Mouse (Mus musculus): ENCODE measurements around the gene Dpy19l3.

The Dpy19l3 gene

DNA sequence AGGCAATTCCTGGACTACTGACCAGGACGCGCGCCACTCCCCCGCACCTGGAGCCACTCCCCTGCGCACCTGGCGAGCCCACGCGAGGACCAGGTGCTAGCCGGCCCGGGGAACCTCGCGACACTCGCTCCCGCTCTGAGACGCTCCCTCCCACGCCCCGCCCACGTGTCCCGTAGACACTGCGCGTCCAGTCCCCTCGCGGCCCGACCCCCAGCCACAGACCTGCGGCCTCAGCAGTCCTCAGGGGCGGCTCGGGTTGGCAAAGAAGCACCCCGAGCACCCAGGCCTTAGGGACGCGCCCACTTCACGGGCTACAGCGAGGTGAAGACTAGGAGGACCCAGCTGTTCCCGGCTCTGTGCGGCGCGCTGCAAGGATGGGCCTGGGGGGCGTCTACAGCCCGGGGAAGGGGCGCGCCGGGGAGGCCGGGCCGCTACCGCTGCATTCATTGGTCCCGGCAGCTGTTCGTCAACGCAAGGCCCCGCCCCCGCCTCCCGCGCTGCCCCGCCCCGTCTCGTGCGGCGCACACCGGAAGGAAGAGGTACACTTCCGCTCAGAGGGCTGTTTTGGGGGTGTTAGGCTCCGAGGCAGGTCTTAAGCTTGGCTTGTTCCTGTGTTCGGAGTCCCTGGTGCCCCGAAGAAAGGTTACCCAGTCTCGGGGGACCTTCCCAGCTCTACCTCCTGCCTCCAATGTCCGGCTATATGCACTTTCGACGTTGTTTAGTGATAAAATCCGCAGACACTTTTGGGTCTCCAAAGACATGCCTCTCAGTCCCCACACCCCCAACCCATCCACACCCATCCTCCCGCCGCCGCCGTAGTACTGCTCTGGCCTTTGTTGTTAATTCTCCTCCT is at the start of gene Dpy19l3:
Gene Dpy19l3, minus strand, starts transcription at position 422 of the 853 bp plus-strand sequence.
- DNase-seq (ENCODE audit: low spot score in 2 of 2) = peak; percentile 86 to 87

GRCm38 (mm10) chr7:35802906-35803595 is 48.8 kb upstream of the Dpy19l3 start, which contains the start of gene Zfp507:
TSS of gene Zfp507 (minus strand) at chr7:35803003.
- DNase-seq (ENCODE audit: low spot score in 2 of 2) = peak; percentile 85 to 90

DNA sequence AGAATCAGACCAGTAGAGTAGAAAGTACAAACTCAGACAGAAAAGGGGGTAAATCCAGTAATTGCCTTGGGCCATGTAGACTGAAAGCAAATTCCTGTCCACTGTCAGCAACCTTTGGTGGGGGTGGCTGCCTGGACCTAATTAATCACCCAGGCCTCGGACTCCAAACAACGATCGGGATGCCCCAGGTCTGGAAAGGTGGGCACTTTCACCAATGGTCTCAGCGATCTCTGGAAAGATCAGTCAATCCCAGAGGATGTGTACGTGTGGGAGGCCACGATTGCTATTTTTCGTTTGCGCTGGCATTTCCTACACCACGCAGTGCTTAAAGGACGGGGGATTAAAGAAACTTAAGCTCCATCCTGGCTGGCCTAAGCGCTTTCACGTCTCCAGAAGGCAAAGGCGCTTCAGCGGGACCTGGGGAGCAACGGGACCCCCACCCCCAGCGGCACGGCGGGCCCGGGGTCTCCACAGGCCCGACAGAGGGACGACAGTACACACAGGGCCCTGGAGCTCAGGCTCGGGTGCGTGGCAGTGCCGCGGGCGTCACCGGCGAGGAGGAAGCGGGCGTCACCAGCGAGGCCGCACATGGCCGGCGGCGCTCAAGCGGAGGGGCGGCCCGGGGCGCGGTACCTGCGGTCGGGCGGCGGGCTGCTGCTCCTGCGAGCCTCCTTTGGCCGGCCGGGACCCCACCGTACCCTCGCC is 48.1 kb upstream of the Dpy19l3 start:
- peak; percentile 40 to 55 for DNase-seq (ENCODE audit: low spot score in 2 of 2)

DNA sequence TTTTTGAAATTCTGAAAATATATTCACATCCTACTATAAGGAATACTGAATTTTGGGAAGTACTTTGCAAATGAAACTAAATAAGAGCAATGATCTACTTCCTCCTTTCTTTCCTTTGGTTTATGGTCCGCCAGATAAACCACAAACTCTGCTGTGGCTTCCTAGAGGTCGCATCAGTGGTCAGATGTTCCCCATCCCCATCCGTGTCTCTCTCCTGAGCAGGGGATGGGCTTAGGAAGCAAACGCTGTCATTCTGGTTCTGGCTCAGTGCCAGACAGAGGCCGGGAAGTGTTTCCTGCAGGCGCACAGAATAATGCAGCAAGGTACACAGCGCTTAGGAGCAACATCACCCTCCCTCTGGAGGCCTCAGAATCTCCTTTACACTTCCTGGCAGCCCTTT is 41.9 kb upstream of the Dpy19l3 start:
- no peak for DNase-seq (ENCODE audit: low spot score in 2 of 2)

- DNase-seq (ENCODE audit: low spot score in 2 of 2) = no peak
Measured at GRCm38 (mm10) chr7:35794145-35794664, 40.0 kb upstream of the Dpy19l3 start.

DNA sequence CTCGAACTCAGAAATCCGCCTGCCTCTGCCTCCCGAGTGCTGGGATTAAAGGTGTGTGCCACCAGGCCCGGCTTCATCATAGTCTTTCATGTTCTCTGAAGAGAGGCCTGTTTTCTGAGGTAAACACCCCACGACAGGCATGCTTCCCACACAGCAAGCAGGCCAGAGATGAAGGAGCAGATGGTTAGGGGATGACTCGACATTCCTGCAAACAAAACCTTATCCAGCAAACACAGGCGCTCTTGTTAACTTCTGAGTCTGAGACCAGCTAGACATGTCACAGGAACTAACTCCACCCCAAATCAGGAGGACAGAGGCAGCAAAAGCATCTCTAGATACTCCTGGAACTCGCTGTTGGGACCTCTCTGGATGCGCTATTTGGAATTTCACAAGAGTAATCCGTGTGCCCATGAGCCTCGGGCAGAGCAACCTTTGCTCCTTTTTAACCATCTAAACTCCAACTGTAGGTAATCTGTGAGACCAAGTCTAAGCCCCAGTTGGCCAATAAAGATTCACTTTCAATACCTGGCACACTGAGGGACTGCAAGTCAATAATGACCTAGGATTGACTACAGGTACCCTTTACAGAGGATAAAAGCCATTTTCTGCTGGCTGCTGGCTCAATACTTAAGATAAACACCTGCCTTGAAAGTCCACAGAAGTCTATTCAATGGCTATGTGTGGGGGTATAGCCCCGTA is 38.0 kb upstream of the Dpy19l3 start:
- peak; percentile 49 to 50 for DNase-seq (ENCODE audit: low spot score in 2 of 2)

DNA sequence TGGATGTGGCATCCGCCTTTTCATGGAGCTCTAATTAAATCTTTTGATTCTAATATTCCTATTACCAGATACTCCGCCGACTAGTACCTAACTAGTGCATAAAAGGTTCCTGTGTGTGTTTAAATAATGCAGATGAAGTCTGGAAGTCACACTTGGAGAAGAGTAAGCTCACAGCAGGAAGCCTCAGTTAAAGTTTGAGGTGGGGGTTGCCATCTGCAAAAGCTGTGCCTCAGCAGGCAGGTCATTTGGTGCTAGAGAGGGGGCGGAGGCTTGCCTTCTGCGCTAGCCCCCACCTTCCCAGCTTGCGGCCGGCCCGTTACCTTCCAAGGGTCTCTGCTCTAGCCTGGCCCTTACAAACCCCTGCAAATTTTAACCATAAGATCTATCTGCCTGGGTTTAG is 36.7 kb upstream of the Dpy19l3 start:
- no peak for DNase-seq (ENCODE audit: low spot score in 2 of 2)

DNA sequence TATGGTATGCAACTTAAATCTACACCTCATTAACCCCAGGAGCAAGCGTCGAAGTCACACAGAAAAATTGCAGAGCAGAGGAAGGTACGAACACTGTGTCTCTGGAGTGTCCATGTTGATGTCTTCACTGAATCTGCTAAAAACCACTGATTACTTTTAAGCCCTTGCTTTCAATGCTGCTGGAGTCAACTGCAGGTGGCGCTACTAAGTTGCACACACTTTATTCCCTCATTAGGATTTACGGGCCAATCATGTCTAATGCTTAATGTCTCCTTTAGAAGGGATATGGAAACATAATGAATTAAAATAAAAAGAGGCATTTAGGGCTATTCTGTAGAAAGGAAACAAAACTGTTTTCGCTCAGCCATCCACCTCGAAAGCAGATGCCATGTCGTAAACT is 35.9 kb upstream of the Dpy19l3 start:
- peak in 1 of 2 experiments; percentile 36 for DNase-seq (ENCODE audit: low spot score in 2 of 2)

- no peak for DNase-seq (ENCODE audit: low spot score in 2 of 2)
Measured at GRCm38 (mm10) chr7:35785579-35785978, 31.3 kb upstream of the Dpy19l3 start.

DNA sequence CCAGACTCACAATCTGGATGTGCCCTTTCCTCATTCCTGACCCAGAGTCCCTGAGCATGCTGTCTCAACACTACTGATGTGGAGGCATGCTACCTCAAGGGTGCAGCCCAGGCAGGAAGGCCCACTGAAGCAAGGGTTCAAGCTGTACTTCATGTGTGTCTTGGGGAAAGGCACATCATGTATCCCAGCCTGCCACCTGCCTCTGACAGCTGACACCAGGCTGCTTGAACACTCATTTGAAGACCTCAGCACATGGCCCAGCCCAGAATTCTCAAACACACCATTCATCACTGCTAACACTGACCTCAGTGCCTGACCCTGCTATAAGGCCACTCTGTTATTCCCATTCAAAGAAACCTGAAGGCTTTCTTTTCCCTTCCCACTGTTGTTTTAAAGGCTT is 28.0 kb upstream of the Dpy19l3 start:
- DNase-seq (ENCODE audit: low spot score in 2 of 2) = no peak

DNA sequence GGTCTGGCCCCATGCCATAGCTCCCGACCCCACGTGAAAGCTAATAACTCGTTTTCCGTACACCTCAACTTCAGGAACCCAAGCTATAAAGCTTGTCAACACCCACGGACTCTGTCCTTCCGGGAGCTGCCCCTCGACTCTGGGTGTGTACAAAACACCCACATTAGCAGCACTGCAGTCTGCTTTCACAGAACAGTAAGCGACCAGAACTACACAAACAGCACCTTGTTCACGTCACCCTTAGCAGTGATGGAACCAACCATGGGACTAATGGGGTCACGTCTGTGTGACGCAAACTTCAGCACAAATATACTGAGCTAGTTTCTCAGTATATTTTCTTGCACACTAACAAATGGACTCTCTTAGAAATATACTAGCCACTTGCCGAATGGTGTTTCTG is 19.9 kb upstream of the Dpy19l3 start:
- DNase-seq (ENCODE audit: low spot score in 2 of 2) = no peak

- no peak for DNase-seq (ENCODE audit: low spot score in 2 of 2)
Measured at GRCm38 (mm10) chr7:35772347-35772746, 18.1 kb upstream of the Dpy19l3 start.

DNA sequence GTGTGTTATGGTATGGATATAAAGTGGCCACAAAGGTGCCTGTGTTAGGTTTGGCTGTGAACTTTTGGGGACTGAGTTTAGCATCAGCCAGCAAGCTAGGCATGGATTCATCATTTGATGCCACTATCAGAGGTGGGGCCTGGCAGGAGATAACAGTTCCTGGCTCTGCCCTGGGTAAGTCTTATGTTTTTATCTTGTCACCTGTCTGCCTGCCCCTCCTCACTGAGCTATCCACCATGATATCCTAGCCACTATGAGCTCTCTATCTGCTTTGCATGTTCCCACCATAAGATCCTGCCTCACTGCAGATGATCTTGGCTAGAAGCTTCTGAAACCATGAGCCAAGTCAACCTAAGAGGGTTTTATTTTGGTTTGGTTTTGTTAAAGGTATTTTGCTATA is 16.9 kb upstream of the Dpy19l3 start:
- no peak for DNase-seq (ENCODE audit: low spot score in 2 of 2)

GRCm38 (mm10) chr7:35770122-35770521 is 15.9 kb upstream of the Dpy19l3 start:
- no peak for DNase-seq (ENCODE audit: low spot score in 2 of 2)

GRCm38 (mm10) chr7:35764461-35764860 is 10.2 kb upstream of the Dpy19l3 start:
- DNase-seq (ENCODE audit: low spot score in 2 of 2) = no peak

DNA sequence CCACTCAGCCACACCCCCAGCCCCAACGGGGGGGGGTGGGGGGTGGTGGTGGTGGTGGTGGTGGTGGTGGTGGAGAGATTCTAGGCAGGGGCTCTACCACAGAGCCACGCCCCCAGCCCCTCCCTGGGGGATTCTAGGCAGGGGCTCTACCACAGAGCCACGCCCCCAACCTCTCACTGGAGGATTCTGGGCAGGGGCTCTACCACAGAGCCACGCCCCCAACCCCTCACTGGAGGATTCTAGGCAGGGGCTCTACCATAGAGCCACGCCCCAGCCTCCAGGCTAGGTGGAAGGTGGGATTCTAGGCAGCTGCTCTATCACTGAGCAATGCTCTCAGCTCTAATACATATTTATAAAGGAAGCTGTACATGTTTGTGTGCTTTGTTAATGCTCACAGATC is 7.5 kb upstream of the Dpy19l3 start:
- no peak for DNase-seq (ENCODE audit: low spot score in 2 of 2)

DNA sequence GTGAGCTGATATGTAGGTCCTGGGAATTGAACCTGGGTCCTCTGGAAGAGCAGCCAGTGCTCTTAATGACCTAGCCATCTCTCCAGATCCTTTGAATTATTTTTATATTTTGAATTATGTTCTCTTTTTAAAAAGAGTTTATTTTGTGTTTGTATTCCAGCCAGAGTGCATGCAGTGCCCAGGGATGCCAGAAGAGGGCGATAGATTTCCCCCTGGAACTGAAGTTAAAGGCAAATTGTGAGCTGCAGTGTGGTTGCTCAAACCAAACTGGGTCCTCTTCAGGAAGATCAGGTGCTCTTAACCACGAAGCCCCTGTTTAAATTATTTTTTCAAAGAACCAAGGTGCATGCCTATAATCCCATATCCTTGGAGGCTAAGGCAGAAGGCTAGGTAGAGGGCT is 5.3 kb upstream of the Dpy19l3 start:
- DNase-seq (ENCODE audit: low spot score in 2 of 2) = no peak

- DNase-seq (ENCODE audit: low spot score in 2 of 2) = peak; percentile 53 to 56
Measured at GRCm38 (mm10) chr7:35756510-35757440, 2.5 kb upstream of the Dpy19l3 start.

DNA sequence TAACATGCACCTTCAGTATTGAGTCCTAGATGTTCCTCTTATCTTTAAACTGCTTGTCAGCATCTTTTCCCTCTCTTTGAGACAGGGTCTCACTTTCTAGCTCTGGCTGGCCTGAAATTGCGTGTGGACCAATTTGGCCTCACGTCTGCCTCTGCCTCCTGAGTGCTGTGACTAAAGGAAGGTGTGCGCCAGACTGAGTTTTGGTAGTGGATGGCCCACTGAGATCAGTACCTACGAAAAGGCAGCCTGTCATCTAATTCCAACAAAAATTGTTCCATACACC is 573 bp upstream of the Dpy19l3 start:
- no peak for DNase-seq (ENCODE audit: low spot score in 2 of 2)

GRCm38 (mm10) chr7:35753319-35754032 is 778 bp downstream of the Dpy19l3 start:
- peak; percentile 67 to 79 for DNase-seq (ENCODE audit: low spot score in 2 of 2)

Measured in right cerebral cortex, adult 2 months (tissue).